Mouse (Mus musculus): ENCODE data around the gene Krt82.
"Not testable (repeated sequence)": the region's sequence is repeated elsewhere in the genome, so short reads cannot be mapped to it uniquely, and the experiment has no call there.

Gene Krt82

GRCm38 (mm10) chr15:101550567-101550966 is at the start of gene Krt82:
Gene Krt82 (minus strand): TSS chr15:101550667.
- no peak for DNase-seq

- DNase-seq: no peak
Measured at GRCm38 (mm10) chr15:101599123-101599522, 48.7 kb upstream of the Krt82 start.

GRCm38 (mm10) chr15:101588216-101588615 is 37.7 kb upstream of the Krt82 start:
- peak in 1 of 2 experiments; percentile 19 for DNase-seq

- DNase-seq: no peak
Measured at GRCm38 (mm10) chr15:101584456-101584855, 34.0 kb upstream of the Krt82 start.

GRCm38 (mm10) chr15:101583211-101583965 is 32.9 kb upstream of the Krt82 start:
- DNase-seq: no peak

- DNase-seq: peak in 1 of 2 experiments; percentile 0
Measured at GRCm38 (mm10) chr15:101581701-101582100, 31.2 kb upstream of the Krt82 start.

- DNase-seq: no peak
Measured at GRCm38 (mm10) chr15:101575506-101575905, 25.0 kb upstream of the Krt82 start.

GRCm38 (mm10) chr15:101573796-101574345 is 23.4 kb upstream of the Krt82 start, which contains the start of gene Krt75:
Gene Krt75 (minus strand): TSS chr15:101573904.
- no peak for DNase-seq

- peak in 1 of 2 experiments; percentile 14 for DNase-seq
Measured at GRCm38 (mm10) chr15:101567780-101568179, 17.3 kb upstream of the Krt82 start.

GRCm38 (mm10) chr15:101562850-101563249 is 12.4 kb upstream of the Krt82 start, which contains the start of gene Krt90:
Gene Krt90 (minus strand): TSS chr15:101562950.
- DNase-seq: no peak

GRCm38 (mm10) chr15:101558034-101558646 is 7.7 kb upstream of the Krt82 start:
- DNase-seq: no peak

- DNase-seq: peak in 1 of 2 experiments; percentile 20
Measured at GRCm38 (mm10) chr15:101553169-101553568, 2.7 kb upstream of the Krt82 start.

- no peak for DNase-seq
Measured at GRCm38 (mm10) chr15:101552188-101552587, 1.7 kb upstream of the Krt82 start.

- DNase-seq: no peak
Measured at GRCm38 (mm10) chr15:101544478-101544877, 6.0 kb downstream of the Krt82 start.

- DNase-seq: no peak
Measured at GRCm38 (mm10) chr15:101542543-101542942, 7.9 kb downstream of the Krt82 start.

GRCm38 (mm10) chr15:101538580-101538900 is 11.9 kb downstream of the Krt82 start:
- DNase-seq: no peak

GRCm38 (mm10) chr15:101537864-101538579 is 12.4 kb downstream of the Krt82 start:
- no peak for DNase-seq

- no peak for DNase-seq
Measured at GRCm38 (mm10) chr15:101536054-101536850, 14.2 kb downstream of the Krt82 start.

- DNase-seq: no peak
Measured at GRCm38 (mm10) chr15:101532720-101533119, 17.7 kb downstream of the Krt82 start, which contains the start of gene Krt84. Gene Krt84 (minus strand): TSS chr15:101532820.

GRCm38 (mm10) chr15:101522556-101523232 is 27.8 kb downstream of the Krt82 start:
- peak; percentile 32 to 70 for DNase-seq

GRCm38 (mm10) chr15:101519792-101520191 is 30.7 kb downstream of the Krt82 start:
- DNase-seq: peak; percentile 82 to 90

- DNase-seq: not testable (repeated sequence)
Measured at GRCm38 (mm10) chr15:101517161-101517560, 33.3 kb downstream of the Krt82 start, which contains the start of gene Gm49425. Gene Gm49425 (minus strand): TSS chr15:101517261.

Data from kidney, postnatal 25 days (tissue).